Mouse (Mus musculus) forebrain, embryonic 16.5 days (tissue): Measurements from ENCODE around the gene Capn10. TPM values are rescaled to one million over a fixed set of nuclear protein-coding genes. Genes with fewer than 3 reads are reported as not detected.

ENCODE experiments used
- ATAC-seq: fragments of 200-750 bp; cut with Nextera tagmentation; 2 replicates; pipeline ENCODE4 v1.8.0; 2017; ENCODE audit warnings: mild to moderate bottlenecking, moderate library complexity
- H3K27ac ChIP-seq: fragments of 300-500 bp; sonication (generic); 2 replicates; pipeline ENCODE4 v1.5.1; 2014; ENCODE audit warnings: low read length, control low read depth
- H3K27me3 ChIP-seq: fragments of 300-500 bp; sonication (generic); replicated peaks from 2 replicates; pipeline ENCODE4 v1.6.1; 2014; ENCODE audit warnings: low read length; ENCODE audit not compliant: control insufficient read depth, insufficient read depth
- H3K36me3 ChIP-seq: fragments of 300-500 bp; sonication (generic); 2 replicates; pipeline ENCODE4 v1.6.1; 2014; ENCODE audit not compliant: control insufficient read depth, insufficient read depth
- H3K4me1 ChIP-seq: fragments of 300-500 bp; sonication (generic); replicated peaks from 2 replicates; pipeline ENCODE4 v1.6.1; 2014; ENCODE audit warnings: low read length; ENCODE audit not compliant: control insufficient read depth, insufficient read depth
- H3K4me2 ChIP-seq: fragments of 300-500 bp; sonication (generic); 2 replicates; pipeline ENCODE4 v1.6.1; 2014; ENCODE audit warnings: mild to moderate bottlenecking, low read length, control low read depth
- H3K4me3 ChIP-seq: fragments of 300-500 bp; sonication (generic); replicated peaks from 2 replicates; pipeline ENCODE4 v1.5.1; 2014; ENCODE audit warnings: mild to moderate bottlenecking, low read length, control low read depth
- H3K9ac ChIP-seq: fragments of 300-500 bp; sonication (generic); replicated peaks from 2 replicates; pipeline ENCODE4 v1.6.1; 2014; ENCODE audit warnings: low read depth, low read length, control low read depth
- H3K9me3 ChIP-seq: fragments of 300-500 bp; sonication (generic); 2 replicates; pipeline ENCODE4 v1.6.1; 2016; ENCODE audit warnings: low read length; ENCODE audit not compliant: control insufficient read depth
- WGBS: fragments of 180-500 bp; shearing (Covaris S2); extraction: QIAGEN DNeasy Blood & Tissue Kit; methylation state at CpG from one replicate; pipeline ENCODE4 v1.1.7; 2014; 5-methylcytosine and 5-hydroxymethylcytosine counted together
- polyA plus RNA-seq: library from polyadenylated mRNA; unstranded; fragments of >200 nt; fragmentation: Nextera tagmentation; extraction: Ambion mirVana; gene quantifications from 2 replicates; pipeline ENCODE4 v1.2.1, GENCODE M21; 2015

Capn10 gene
- polyA plus RNA-seq, 1 experiment from 2014 or later = 65.5 TPM

- peak; percentile 84 for ATAC-seq
- Histone ChIP-seq H3K9ac (peak within 1 kb of the TSS; percentile 68), H3K4me1 (peaks cover 32% of the 10 kb centered on the region), H3K9me3 (no peaks in the 10 kb centered on the region), H3K4me3 (peak within 1 kb of the TSS; percentile 61), H3K27me3 (no peaks in the 10 kb centered on the region), H3K27ac (peak within 1 kb of the TSS; percentile 86), H3K4me2 (peak within 1 kb of the TSS; percentile 55), H3K36me3 (no peaks in the 10 kb centered on the region)
- WGBS = under 1% methylated on average over 81 of the region's 81 CpGs
Measured at GRCm38 (mm10) chr1:92906779-92907631, 27.2 kb upstream of the Capn10 start, which contains the start of gene Dusp28. TSS of gene Dusp28 (plus strand) at chr1:92906981.

- ATAC-seq = no peak
- no peaks in the 10 kb centered on the region for H3K9me3 ChIP-seq
- H3K4me1 ChIP-seq = peaks cover 37% of the 10 kb centered on the region
Measured at GRCm38 (mm10) chr1:92907632-92908360, 26.4 kb upstream of the Capn10 start.

GRCm38 (mm10) chr1:92908664-92909063 lies 25.5 kb upstream of the Capn10 start:
- no peak overlapping the region for H3K27ac ChIP-seq
- WGBS = 97% methylated on average over 3 of the region's 3 CpGs
- no peak overlapping the region for H3K4me3 ChIP-seq
- H3K27me3 ChIP-seq = no peaks in the 10 kb centered on the region
- H3K4me2 ChIP-seq = no peak overlapping the region
- H3K36me3 ChIP-seq = no peaks in the 10 kb centered on the region
- H3K9me3 ChIP-seq = no peaks in the 10 kb centered on the region
- no peak for ATAC-seq
- H3K9ac ChIP-seq = no peak overlapping the region
- peaks cover 32% of the 10 kb centered on the region for H3K4me1 ChIP-seq

More at GRCm38 (mm10) chr1:92907632-92908360, 26.4 kb upstream of the Capn10 start:
- Histone ChIP-seq H3K27ac (peak overlapping the region; percentile 86; the same call in 1 of the 2 replicates), H3K27me3 (no peaks in the 10 kb centered on the region), H3K9ac (peak overlapping the region; percentile 68), H3K4me2 (peak overlapping the region; percentile 55), H3K4me3 (peak overlapping the region; percentile 61), H3K36me3 (no peaks in the 10 kb centered on the region)
- WGBS = 39% methylated on average over 20 of the region's 20 CpGs

GRCm38 (mm10) chr1:92909068-92909467 lies 25.1 kb upstream of the Capn10 start:
- ATAC-seq = no peak
- Histone ChIP-seq H3K9ac (no peak overlapping the region), H3K27ac (no peak overlapping the region), H3K4me2 (no peak overlapping the region), H3K27me3 (no peaks in the 10 kb centered on the region), H3K4me3 (no peak overlapping the region), H3K4me1 (peaks cover 34% of the 10 kb centered on the region), H3K36me3 (no peaks in the 10 kb centered on the region), H3K9me3 (no peaks in the 10 kb centered on the region)
- 69% methylated on average over 4 of the region's 4 CpGs for WGBS

- peak within 1 kb of the TSS; percentile 80 for H3K4me3 ChIP-seq
- H3K4me2 ChIP-seq = peak within 1 kb of the TSS; percentile 73
- H3K9ac ChIP-seq = peak within 1 kb of the TSS; percentile 94
- peak within 1 kb of the TSS; percentile 91 for H3K27ac ChIP-seq
- WGBS = under 1% methylated on average over 47 of the region's 57 CpGs
- ATAC-seq = peak; percentile 85
- H3K4me1 ChIP-seq = peaks cover 34% of the 10 kb centered on the region
- no peaks in the 10 kb centered on the region for H3K27me3 ChIP-seq
- no peaks in the 10 kb centered on the region for H3K9me3 ChIP-seq
- H3K36me3 ChIP-seq = peaks cover 4% of the 10 kb centered on the region
Measured at GRCm38 (mm10) chr1:92910239-92910885, 23.8 kb upstream of the Capn10 start, which contains the start of gene Rnpepl1. TSS of gene Rnpepl1 (plus strand) at chr1:92910783.

GRCm38 (mm10) chr1:92910925-92911720 lies 23.1 kb upstream of the Capn10 start:
- under 1% methylated on average over 58 of the region's 85 CpGs for WGBS
- Histone ChIP-seq H3K27ac (peak overlapping the region; percentile 91), H3K4me3 (peak overlapping the region; percentile 80), H3K4me2 (peak overlapping the region; percentile 73), H3K36me3 (peaks cover 9% of the 10 kb centered on the region), H3K9ac (peak overlapping the region; percentile 94), H3K9me3 (no peaks in the 10 kb centered on the region), H3K4me1 (peaks cover 34% of the 10 kb centered on the region), H3K27me3 (no peaks in the 10 kb centered on the region)
- ATAC-seq = peak; percentile 45

GRCm38 (mm10) chr1:92911721-92912138 lies 22.4 kb upstream of the Capn10 start:
- Histone ChIP-seq H3K9me3 (no peaks in the 10 kb centered on the region), H3K9ac (peak overlapping the region; percentile 94), H3K27ac (peak overlapping the region; percentile 91), H3K4me2 (peak overlapping the region; percentile 73), H3K4me3 (peak overlapping the region; percentile 80), H3K27me3 (no peaks in the 10 kb centered on the region), H3K36me3 (peaks cover 13% of the 10 kb centered on the region), H3K4me1 (peaks cover 31% of the 10 kb centered on the region)
- 40% methylated on average over 8 of the region's 8 CpGs for WGBS
- ATAC-seq = no peak

GRCm38 (mm10) chr1:92912286-92912685 lies 21.9 kb upstream of the Capn10 start:
- WGBS = 50% methylated on average over 1 of the region's 1 CpGs
- Histone ChIP-seq H3K4me2 (peak overlapping the region; percentile 73), H3K4me3 (peak overlapping the region; percentile 80), H3K27ac (no peak overlapping the region), H3K4me1 (peaks cover 30% of the 10 kb centered on the region), H3K27me3 (no peaks in the 10 kb centered on the region), H3K9ac (peak overlapping the region; percentile 94), H3K36me3 (peaks cover 18% of the 10 kb centered on the region), H3K9me3 (no peaks in the 10 kb centered on the region)
- ATAC-seq = no peak
